Mouse (Mus musculus) Muller cell, postnatal 12 days (primary cell): ENCODE data around the gene Mcat.
"Not testable (repeated sequence)": the region's sequence is repeated elsewhere in the genome, so short reads cannot be mapped to it uniquely, and the experiment has no call there.

Source experiments
- DNase-seq: peaks from one replicate; pipeline ENCODE4 v3.0.0-alpha.2; 2015; ENCODE audit errors: inconsistent ontology term

The Mcat gene

DNA sequence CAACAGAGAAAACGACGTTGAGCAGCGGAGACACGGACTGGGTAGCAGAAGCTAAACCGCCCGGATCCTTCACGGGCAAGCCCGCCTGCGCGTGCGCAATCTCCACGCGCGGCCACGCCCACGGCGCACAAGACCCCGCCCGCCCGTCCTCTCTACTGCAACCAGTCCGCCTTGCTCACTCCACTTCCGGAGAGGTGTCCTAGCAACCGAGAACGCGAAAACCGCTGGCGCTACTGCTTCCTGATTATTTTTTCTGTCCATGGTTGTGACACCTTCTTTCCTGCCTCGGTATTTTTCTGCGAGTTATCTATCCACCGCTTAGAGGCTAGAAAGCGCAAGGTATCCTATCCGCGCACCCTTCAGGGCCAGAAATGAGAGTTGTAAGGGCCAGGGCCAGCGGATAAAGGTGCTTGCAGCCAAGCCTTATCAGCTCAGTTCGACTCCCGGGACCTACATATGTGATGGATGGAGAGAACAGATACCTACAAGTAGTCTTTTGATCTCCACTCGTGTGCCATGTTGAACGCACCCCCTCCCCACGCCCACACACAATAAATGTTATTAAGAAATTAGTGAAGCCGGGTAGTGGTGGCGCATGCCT lies 52.7 kb downstream of the Mcat start, which contains the start of gene Ttll1:
Ttll1 (minus strand) TSS at position 89 of the 601 bp plus-strand sequence.
- peak; percentile 94 for DNase-seq

DNA sequence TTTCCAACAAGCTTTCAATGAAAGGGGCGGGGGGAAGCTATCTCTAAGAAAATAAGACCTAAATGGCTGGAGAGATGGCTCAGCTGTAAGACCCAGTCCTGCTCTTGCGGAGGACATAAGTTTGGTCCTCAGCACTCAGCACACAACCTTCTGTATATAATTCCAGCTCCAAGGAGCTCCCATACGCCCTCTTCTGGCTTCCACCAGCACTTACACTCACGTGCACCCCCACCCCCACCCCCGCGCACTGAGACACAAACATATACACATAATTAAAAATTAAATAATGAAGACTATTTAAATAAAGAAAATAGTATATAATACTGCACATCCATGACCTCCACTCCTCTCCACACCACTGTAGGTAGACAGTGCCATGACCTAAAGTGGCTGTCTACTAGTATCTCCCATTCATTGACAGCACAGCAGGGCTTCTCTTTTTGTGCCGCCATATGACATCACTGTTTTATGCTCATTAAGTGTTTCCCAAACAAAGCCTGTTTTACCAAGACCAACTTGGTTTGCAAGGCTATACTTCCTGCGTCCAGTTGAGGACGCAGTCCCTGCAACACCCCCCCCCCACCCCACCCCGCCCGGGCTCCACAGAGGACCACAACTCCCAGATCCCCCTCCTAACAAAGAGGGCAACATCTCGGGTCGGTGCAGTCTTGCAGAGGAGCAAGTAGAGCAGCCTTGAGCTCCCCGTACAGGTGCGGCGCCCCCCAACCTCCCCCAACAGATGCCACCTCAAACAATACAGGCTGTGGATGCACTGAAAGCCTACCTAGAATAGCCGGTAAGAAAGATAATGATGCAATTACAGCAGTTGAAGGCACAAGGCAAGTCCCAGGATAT lies 53.4 kb downstream of the Mcat start:
- no peak for DNase-seq

DNA sequence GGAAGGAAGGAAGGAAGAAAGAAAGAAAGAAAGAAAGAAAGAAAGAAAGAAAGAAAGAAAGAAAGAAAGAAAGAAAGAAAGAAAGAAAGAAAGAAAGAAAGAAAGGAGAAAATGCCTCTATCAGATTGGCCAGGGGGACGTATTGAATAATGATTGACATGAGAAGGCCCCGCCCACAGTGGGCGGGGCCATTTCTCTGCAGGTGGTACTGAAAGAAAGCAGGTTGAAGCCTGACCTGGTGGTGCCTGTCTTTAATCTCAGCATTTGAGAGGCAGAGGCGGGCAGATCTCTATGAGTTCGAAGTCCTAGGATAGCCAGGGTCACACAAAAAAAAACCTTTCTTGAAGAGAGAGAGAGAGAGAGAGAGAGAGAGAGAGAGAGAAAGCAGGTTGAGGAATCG lies 62.1 kb downstream of the Mcat start:
- DNase-seq, result not testable (repeated sequence)

DNA sequence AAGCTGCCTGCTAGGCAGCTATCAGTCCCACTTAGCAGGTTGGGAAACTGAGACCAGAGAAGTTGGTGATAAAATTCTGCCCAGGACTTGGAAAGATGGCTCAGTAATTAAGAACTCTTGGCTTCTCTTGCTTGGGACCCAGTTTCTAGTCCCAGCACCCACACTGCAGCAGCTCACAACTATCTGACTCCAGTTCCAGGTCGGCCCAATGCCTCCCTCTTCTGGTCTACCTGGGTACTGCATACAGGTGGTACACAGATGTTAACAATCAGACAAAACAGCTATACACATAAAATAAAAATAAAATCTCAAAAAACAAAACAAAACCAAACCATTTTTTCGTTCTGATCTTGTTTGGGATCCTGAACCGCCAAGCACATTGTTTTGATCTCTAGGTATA lies 63.2 kb downstream of the Mcat start:
- no peak for DNase-seq

DNA sequence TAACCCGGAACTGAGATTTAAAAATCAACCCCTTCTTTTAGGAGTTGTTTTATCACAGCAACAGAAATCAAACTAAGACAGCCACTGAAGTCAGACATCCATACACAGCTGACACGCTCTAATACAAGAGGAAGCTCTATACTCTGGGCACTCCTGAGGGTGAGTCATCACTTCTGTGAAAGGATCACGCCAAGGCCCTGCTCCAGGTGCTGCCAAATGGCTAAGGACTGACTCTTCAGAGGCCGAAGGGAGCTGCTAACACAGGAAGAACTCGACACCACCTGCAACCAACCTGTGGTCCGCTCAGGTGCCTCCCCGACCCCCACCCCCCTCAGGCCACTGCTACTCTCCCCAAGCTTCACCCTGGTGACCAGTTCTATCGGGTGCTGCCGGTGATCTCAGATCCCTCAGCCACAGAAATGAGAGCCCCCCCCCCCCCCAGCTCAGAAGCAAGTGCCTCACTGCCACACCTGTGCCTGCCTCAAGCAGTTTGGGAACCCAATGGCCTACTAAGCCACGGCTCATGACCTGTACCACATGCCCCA lies 64.3 kb downstream of the Mcat start:
- no peak for DNase-seq

DNA sequence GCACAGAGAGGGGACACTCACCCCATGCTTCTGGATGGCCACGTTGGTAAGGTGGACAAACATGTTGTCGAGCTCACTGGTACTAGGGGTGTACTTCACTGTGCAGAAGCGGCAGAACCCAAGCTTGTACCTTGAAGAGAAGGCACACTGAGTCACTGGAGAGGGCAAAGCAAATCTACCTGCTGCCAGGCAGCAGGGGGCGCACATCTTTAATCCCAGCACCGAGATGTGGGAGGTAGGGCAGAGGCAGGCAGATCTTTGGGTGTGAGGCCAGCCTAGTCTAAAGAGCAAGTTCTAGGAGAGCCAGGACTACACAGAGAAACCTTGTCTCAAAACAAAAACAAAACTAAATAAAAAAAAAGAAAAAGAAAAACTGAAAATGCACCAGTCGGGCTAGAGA lies 66.3 kb downstream of the Mcat start:
- no peak for DNase-seq
